Mouse (Mus musculus) embryonic facial prominence, embryonic 14.5 days (tissue): Measurements from ENCODE around the gene Crat. TPM values are rescaled to one million over a fixed set of nuclear protein-coding genes. Genes with fewer than 3 reads are reported as not detected.

Experiments used
- ATAC-seq: fragments of 200-750 bp; cut with Nextera tagmentation; 2 replicates; pipeline ENCODE4 v1.8.0; 2017; ENCODE audit warnings: low read depth, moderate number of reproducible peaks, moderate TSS enrichment
- DNase-seq: peaks from one replicate; pipeline ENCODE4 v3.0.0-alpha.2; 2015; ENCODE audit warnings: low spot score
- H3K27ac ChIP-seq: fragments of 300-500 bp; sonication (generic); replicated peaks from 2 replicates; pipeline ENCODE4 v1.5.1; 2014; ENCODE audit warnings: low read depth, mild to moderate bottlenecking, low read length, moderate library complexity
- H3K27me3 ChIP-seq: fragments of 300-500 bp; sonication (generic); replicated peaks from 2 replicates; pipeline ENCODE4 v1.6.1; 2014; ENCODE audit warnings: low read length; ENCODE audit not compliant: control insufficient read depth, insufficient read depth
- H3K36me3 ChIP-seq: fragments of 300-500 bp; sonication (generic); 2 replicates; pipeline ENCODE4 v1.6.1; 2014; ENCODE audit warnings: low read length, mixed read lengths; ENCODE audit not compliant: control insufficient read depth, insufficient read depth
- H3K4me1 ChIP-seq: fragments of 300-500 bp; sonication (generic); 2 replicates; pipeline ENCODE4 v1.6.1; 2014; ENCODE audit warnings: antibody characterized with exemption, low read length; ENCODE audit not compliant: control insufficient read depth, insufficient read depth
- H3K4me2 ChIP-seq: fragments of 300-500 bp; sonication (generic); 2 replicates; pipeline ENCODE4 v1.6.1; 2014; ENCODE audit warnings: low read depth, mild to moderate bottlenecking, low read length, moderate library complexity, mixed read lengths
- H3K4me3 ChIP-seq: fragments of 300-500 bp; sonication (generic); 2 replicates; pipeline ENCODE4 v1.5.1; 2014; ENCODE audit warnings: low read depth, mild to moderate bottlenecking, low read length
- H3K9ac ChIP-seq: fragments of 300-500 bp; sonication (generic); 2 replicates; pipeline ENCODE4 v1.6.1; 2014; ENCODE audit warnings: low read depth, mild to moderate bottlenecking, low read length, moderate library complexity, mixed read lengths
- H3K9me3 ChIP-seq: fragments of 300-500 bp; sonication (generic); 2 replicates; pipeline ENCODE4 v1.6.1; 2016; ENCODE audit warnings: low read length; ENCODE audit not compliant: control insufficient read depth
- WGBS: fragments of 180-500 bp; shearing (Covaris S2); extraction: QIAGEN DNeasy Blood & Tissue Kit; methylation state at CpG from one replicate; pipeline ENCODE4 v1.1.7; 2014; 5-methylcytosine and 5-hydroxymethylcytosine counted together
- polyA plus RNA-seq: library from polyadenylated mRNA; unstranded; fragments of >200 nt; fragmentation: Nextera tagmentation; extraction: Ambion mirVana; gene quantifications from 2 replicates; pipeline ENCODE4 v1.2.1, GENCODE M21; 2014

Gene Crat
- polyA plus RNA-seq, 1 experiment from 2014 or later: 46.9 TPM

GRCm38 (mm10) chr2:30363773-30364650, 51.6 kb downstream of the Crat start, which contains the start of gene Miga2:
Gene Miga2, plus strand, starts transcription at chr2:30364233.
- peak within 1 kb of the TSS; percentile 72 for H3K27ac ChIP-seq
- 0% methylated on average over 44 of the region's 54 CpGs for WGBS
- H3K4me3 ChIP-seq: peak within 1 kb of the TSS; percentile 95
- peak within 1 kb of the TSS; percentile 93 for H3K4me2 ChIP-seq
- ATAC-seq (peak; percentile 99), DNase-seq (peak; percentile 100)
- peak within 1 kb of the TSS; percentile 82 for H3K9ac ChIP-seq
- peaks cover 25% of the 10 kb centered on the region for H3K36me3 ChIP-seq
- no peaks in the 10 kb centered on the region for H3K9me3 ChIP-seq
- peaks cover 11% of the 10 kb centered on the region for H3K4me1 ChIP-seq
- H3K27me3 ChIP-seq: no peaks in the 10 kb centered on the region

DNA sequence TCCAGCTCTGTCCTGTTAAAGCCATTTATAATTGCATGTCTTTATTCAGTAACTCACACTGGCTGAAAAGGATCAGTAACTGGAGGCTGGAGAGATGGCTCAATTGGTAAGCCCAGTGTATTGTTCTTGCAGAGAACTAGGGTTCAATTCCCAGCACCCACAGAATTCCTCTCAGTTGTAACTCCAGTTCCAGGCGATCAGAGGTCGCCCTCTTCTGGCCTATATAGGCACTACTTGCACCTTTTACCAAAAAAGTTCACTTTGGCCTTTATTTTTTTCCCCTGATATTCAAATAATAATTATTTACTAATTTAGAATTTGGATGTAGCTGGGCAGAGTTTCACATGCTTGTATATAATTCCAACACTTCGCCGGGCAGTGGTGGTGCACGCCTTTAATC, 52.7 kb downstream of the Crat start:
- peaks cover 14% of the 10 kb centered on the region for H3K36me3 ChIP-seq
- no peak overlapping the region for H3K4me3 ChIP-seq
- H3K4me2 ChIP-seq: no peak overlapping the region
- no peaks in the 10 kb centered on the region for H3K9me3 ChIP-seq
- WGBS: 69% methylated on average over 5 of the region's 5 CpGs
- peaks cover 19% of the 10 kb centered on the region for H3K4me1 ChIP-seq
- DNase-seq (no peak), ATAC-seq (no peak)
- H3K27me3 ChIP-seq: no peaks in the 10 kb centered on the region
- H3K27ac ChIP-seq: no peak overlapping the region
- no peak overlapping the region for H3K9ac ChIP-seq

GRCm38 (mm10) chr2:30360626-30361025, 55.0 kb downstream of the Crat start:
- H3K27me3 ChIP-seq: no peaks in the 10 kb centered on the region
- DNase-seq: no peak
- peaks cover 19% of the 10 kb centered on the region for H3K4me1 ChIP-seq
- no peak overlapping the region for H3K9ac ChIP-seq
- H3K9me3 ChIP-seq: no peaks in the 10 kb centered on the region
- no peaks in the 10 kb centered on the region for H3K36me3 ChIP-seq
- H3K4me2 ChIP-seq: no peak overlapping the region
- no peak overlapping the region for H3K4me3 ChIP-seq
- no peak for ATAC-seq
- WGBS: 86% methylated on average over 10 of the region's 10 CpGs
- H3K27ac ChIP-seq: no peak overlapping the region

DNA sequence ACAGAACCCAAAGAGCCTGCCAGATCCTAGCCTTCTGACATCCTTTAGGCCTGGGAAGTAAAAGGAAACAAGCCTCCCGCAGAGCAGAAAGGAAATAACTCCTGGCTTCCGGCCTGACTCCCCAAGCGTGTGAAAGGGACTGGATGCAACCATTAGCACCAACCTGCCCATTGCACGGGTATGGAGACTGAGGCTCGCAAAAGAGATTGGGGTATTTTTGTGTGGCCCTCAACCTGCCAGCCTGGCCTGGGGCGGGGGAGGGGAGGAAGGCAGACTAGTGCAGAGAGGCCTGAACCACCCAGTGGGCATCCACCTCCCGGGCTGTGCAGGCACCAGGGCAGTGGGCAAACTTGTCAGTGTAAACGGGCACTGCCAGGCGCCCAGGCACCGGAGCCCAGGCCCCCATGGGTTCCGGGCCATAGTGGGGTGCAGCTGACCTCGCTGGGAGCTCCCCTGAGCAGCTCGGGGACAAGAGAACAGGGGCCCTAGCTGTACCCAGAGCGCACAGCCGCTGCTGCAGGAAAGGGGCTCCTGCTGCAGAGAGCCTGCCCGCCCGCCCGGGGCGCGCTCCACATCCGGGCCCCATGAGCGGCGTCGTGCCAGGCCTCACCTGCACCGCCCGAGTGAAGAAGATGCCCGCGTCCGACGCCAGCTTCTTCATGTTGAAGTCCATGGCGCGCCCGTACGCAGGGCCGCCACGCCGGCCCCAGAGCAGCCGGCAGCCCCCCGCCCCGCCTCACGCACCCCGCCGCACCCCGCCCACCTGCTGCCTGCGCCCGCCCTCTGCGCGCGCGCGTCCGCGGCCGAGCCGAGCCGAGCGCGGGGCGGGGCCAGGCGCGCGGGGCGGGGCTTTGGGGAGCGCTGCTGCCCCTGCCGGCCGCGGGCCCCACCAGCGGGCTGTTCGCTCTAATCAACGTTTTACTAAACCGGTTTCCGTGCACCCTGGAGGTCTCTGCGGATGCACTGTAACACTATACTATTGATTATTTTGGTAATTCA, 56.8 kb downstream of the Crat start, which contains the start of gene Sh3glb2:
Sh3glb2 (minus strand) TSS at position 805 of the 999 bp plus-strand sequence.
- Histone ChIP-seq H3K9ac (peak within 1 kb of the TSS; percentile 80), H3K4me2 (peak within 1 kb of the TSS; percentile 93), H3K9me3 (no peaks in the 10 kb centered on the region), H3K27ac (peak within 1 kb of the TSS; percentile 75), H3K4me3 (peak within 1 kb of the TSS; percentile 79), H3K36me3 (peaks cover 16% of the 10 kb centered on the region), H3K27me3 (no peaks in the 10 kb centered on the region), H3K4me1 (peaks cover 10% of the 10 kb centered on the region)
- peak; percentile 80 for ATAC-seq
- peak; percentile 90 for DNase-seq
- 5% methylated on average over 21 of the region's 73 CpGs for WGBS

DNA sequence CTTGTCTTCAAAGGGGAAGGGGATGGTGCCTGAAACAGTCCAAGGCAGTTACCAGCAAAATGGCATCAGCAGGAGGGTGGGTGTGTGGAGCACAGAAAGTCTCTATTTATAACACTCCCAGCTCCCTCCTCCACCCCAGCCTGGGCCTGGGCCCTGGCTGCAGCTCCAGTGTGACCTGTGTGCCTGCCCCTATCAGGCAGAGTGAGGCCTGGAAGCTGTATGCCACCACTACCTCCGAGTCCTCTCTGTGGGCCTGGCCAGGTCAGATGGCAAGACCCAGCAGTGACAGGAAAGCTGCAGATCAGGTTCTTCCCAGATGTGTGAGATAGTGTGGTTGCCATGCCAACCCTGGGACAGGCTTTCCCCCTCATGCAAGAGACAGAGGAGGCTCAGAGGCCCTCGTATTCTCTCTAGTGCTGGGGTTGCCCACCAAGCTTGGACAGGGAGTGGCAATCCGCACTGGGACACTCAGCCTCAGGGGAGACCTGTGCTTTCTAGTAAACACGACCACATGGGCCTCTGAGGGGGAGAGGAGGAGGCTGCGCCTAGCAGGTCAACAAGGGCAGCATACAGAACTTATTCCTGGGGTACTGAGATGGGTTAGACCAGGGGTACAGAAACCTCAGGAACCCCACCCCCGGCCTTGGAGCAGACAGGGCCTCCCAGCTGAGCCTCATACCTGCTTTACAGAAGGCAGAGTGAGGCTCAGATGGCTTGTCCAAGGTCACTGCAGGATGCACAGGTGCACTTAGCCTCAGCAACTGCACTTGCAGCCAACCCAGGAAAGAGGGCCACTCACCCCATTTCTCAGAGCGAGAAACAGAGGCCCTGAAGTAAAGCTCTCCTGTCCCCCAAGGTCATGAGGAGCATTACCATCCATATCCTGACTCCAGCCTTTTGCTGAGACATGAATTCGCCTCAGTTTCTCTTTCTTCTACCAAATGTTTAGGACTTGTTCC, 57.8 kb downstream of the Crat start:
- WGBS: 43% methylated on average over 8 of the region's 8 CpGs
- Histone ChIP-seq H3K4me2 (peak overlapping the region; percentile 93), H3K4me1 (peaks cover 10% of the 10 kb centered on the region), H3K9me3 (no peaks in the 10 kb centered on the region), H3K9ac (peak overlapping the region; percentile 80), H3K36me3 (peaks cover 26% of the 10 kb centered on the region), H3K27ac (peak overlapping the region; percentile 75; the same call in 1 of the 2 replicates), H3K4me3 (peak overlapping the region; percentile 79), H3K27me3 (no peaks in the 10 kb centered on the region)
- DNase-seq (peak; percentile 32), ATAC-seq (no peak)

DNA sequence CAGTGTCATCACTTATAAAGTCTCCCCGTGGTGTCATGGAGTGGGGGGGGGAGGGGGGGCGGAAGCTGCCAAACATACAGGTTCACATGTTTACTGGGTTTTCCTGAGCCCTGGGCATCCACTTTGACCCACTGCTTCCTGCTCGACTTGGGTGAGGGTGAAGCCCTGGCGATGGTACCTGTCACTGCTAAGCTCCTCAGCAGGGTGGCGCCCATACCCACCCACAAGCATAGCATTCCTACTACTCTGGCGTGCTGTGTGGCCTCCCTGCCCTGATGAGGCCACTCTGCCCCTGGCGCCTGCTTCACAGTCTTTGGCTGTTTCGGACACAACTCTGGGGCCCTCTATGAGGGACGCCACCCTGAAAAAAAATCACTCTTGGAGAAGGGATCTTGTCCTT, 58.7 kb downstream of the Crat start:
- Histone ChIP-seq H3K9ac (no peak overlapping the region), H3K9me3 (no peaks in the 10 kb centered on the region), H3K4me2 (no peak overlapping the region), H3K4me1 (peaks cover 10% of the 10 kb centered on the region), H3K4me3 (no peak overlapping the region), H3K27me3 (no peaks in the 10 kb centered on the region), H3K27ac (no peak overlapping the region), H3K36me3 (peaks cover 31% of the 10 kb centered on the region)
- 63% methylated on average over 9 of the region's 9 CpGs for WGBS
- ATAC-seq (no peak), DNase-seq (no peak)

DNA sequence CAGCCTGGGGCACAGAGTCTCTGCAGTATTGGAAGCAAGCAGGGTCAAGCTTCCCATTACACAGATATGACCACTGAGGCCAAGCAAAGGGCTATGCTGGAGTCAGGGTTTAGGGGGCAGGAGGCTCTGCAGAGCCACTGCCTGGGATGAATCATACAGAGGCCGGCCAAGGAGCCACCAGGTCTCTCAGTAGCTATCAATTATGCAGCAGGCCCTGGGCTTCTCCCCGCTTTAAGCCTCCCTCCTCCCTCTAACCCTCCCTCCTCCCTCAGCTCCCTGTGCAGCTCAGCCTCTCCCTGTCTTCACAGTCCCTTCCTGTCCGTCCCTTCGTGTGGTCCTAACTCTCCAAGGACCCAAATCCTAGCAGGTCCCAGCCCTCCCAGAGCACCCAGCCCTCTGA, 59.3 kb downstream of the Crat start:
- no peak for ATAC-seq
- DNase-seq: no peak
- Histone ChIP-seq H3K4me3 (no peak overlapping the region), H3K4me1 (peaks cover 10% of the 10 kb centered on the region), H3K36me3 (peaks cover 32% of the 10 kb centered on the region), H3K4me2 (no peak overlapping the region), H3K27ac (no peak overlapping the region), H3K27me3 (no peaks in the 10 kb centered on the region), H3K9me3 (no peaks in the 10 kb centered on the region), H3K9ac (no peak overlapping the region)
- 37% methylated on average over 3 of the region's 4 CpGs for WGBS
